In the genomic region with DNA sequence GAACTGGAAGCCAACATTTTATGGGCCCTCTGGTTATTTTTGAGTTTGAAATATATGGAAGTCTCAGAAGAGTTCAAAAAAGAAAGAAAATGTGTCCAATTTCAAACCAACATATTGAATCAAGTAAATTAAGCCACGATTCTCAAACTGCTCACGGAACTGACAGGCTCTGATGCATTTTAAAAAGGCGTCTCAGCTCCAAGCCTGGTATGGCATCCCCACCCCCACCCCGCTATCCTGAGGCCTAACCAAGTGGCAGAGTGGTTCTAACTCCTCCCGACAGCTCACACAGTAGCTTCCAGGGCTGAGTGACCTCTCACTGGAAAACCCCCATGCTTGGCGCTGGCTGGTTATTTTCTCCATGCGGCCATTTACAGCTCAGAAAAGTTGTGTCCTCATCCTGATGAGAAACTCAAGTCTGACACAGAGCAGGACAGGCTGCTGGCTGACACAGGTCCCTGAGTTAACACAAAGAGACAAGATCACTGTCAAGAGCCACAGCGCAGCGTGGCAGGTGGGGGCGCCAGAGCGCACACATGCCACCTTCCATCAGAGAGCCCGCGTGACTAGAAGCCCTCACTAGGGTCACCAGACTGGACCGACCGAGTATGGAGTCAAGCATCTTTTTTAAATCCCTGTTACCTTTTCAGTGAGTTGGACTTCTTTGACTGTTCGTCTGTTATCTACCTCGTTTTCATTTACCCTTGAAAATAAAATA, we compare ENCODE assay signal across 19 mouse cellular contexts. TPM values are rescaled to one million over a fixed set of nuclear protein-coding genes. Genes with fewer than 3 reads are reported as not detected.
DNase-seq lines count a peak whose midpoint lies in the region; TF ChIP-seq lines count a peak whose summit lies in the region.
"Had no signal": no experiment of that assay in that cellular context is flagged by ENCODE, and none has a peak within 500 bp of the region (broad histone marks: within the 10 kb centered on the region; RNA-seq: fewer than 3 reads in every experiment).

No protein-coding gene starts in this region.

- DNase-seq in cerebellum, postnatal 36 days = peak; percentile 30 to 38
- no peak for DNase-seq in cerebellum, adult 11 months
- DNase-seq in layer of hippocampus, adult 2 months (ENCODE audit: low spot score in 2 of 2) = no peak
- no peak for DNase-seq in layer of hippocampus, postnatal 36 days
- peak; percentile 2 for DNase-seq in 416B (ENCODE audit: low read depth)
- DNase-seq in ES-CJ7 (ENCODE audit: low read depth, low spot score) = peak; percentile 28
- no peak for DNase-seq in ovary, postnatal 10 days (ENCODE audit: low spot score)
- no peak for DNase-seq in layer of hippocampus, adult 18-20 months (ENCODE audit: low spot score in 2 of 2)
- DNase-seq: adrenal gland, postnatal 14 days; gastrocnemius, postnatal 10 days; heart, postnatal 4 days; kidney, postnatal 14 days; lung, adult 18-20 months had no signal

- no peak overlapping the region for H3K27ac ChIP-seq in layer of hippocampus, adult 2 months
- H3K27ac ChIP-seq: embryonic facial prominence, embryonic 13.5 days; forebrain, embryonic 12.5 days; limb, embryonic 13.5 days had no signal

- TF ChIP-seq CTCF in layer of hippocampus, adult 2 months (conservative IDR thresholded peaks at IDR 0.05) = peak; percentile 65

- H3K4me3 ChIP-seq in layer of hippocampus, adult 2 months = no peak overlapping the region
- H3K4me3 ChIP-seq: embryonic facial prominence, embryonic 13.5 days; forebrain, embryonic 12.5 days; heart, embryonic 12.5 days; limb, embryonic 13.5 days had no signal

RNA-seq across cellular contexts. Expression of a gene that starts 55.7 kb away (rescaled TPM):
- total RNA-seq in layer of hippocampus, adult 2 months (2021) = 1 to 10 TPM; 4.9 to 6.4 TPM
- total RNA-seq in layer of hippocampus, postnatal 36 days (2021) = 1 to 10 TPM; 4.6 to 7.3 TPM
- total RNA-seq in layer of hippocampus, adult 18-20 months (2021) = 1 to 10 TPM; 6.3 to 7.6 TPM
- total RNA-seq: adrenal gland, postnatal 14 days; heart, postnatal 4 days; megakaryocyte progenitor cell, adult 5-6 weeks; neutrophil, adult 5-6 weeks had no signal

Comparison
In these comparisons a context has a peak if more than half of its experiments do, and no peak if none do; other contexts are left out.
1. DNase-seq: peak in cerebellum, postnatal 36 days (2 of 2), 416B (single experiment) and ES-CJ7 (single experiment); none in cerebellum, adult 11 months (single experiment), layer of hippocampus, adult 2 months (0 of 2), layer of hippocampus, postnatal 36 days (0 of 2), ovary, postnatal 10 days (single experiment) and layer of hippocampus, adult 18-20 months (0 of 2).